Mouse (Mus musculus): ENCODE results near the gene Gbp2. TPM values are rescaled to one million over a fixed set of nuclear protein-coding genes. Genes with fewer than 3 reads are reported as not detected.

Gene Gbp2
- polyA plus RNA-seq (2015; fragmentation: Nextera tagmentation; extraction: Ambion mirVana) = 1.4 and 1.5 TPM in 2 replicates

DNA sequence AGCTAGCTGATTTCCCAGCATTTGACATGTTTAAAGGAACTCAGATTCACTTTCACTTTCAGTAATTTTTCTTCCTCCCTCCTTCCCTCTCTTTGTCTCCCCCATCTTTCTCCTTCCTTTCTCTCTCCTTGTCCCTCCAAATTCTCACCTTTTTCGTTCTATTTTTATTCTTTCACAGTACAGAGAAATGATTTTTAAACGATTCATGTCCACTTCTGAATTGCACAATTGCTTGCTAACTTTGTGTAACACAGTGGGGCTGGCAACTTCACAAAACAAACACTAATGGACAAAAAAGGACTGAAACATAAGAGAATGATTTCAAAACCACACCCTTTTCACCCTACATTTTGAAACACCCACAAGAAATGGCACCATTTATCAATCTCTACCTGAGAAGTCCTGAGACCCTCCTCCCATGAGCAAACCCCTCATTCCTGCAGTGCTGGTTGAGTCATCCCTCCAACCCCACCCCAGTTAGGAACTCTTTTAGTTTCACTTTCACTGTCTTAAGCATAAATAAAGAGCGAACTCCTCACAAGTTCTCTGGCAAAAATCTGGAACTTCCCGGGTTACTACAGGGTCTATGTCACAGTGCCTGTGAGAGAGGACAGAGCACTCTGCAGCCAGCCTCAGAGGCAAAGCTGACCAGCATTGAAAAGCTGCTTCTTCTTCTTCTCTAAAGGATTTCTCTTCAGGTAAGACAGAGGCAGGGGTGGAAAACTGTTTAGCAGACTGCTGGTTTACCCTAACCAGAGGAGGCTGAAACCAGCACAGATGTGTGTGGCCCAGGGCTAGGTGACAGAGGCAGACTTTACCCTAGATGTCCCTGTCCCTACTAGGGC lies at the start of gene Gbp2:
Gbp2 (plus strand) TSS at position 492 of the 845 bp plus-strand sequence.

DNA sequence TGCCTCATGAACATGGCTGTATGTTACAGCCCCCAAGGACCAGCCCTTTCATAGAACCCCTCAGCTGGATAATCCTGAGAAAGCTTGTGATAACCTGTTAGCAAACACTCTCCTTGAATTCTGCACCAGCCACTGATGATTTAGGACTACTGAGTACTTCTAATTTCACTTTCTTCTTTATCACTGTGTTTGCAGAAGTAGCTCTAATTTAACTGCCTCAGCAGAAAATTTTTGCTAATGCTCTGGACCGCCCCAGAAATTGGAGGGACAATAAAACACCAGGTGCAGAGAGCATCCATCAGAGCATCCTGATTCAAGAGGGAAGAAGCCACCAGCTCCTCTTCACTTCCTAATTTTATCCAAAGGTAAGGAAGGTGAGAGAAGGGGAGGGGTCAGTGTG lies 25.9 kb upstream of the Gbp2 start, which contains the start of gene Gbp2b:
Gbp2b (plus strand) TSS at position 301 of the 400 bp plus-strand sequence.

Small RNA genes lying within 50 kb of the gene (microRNA-seq; reads per million reads assigned to microRNA genes)
- not detected for gene Mir6381

Other genes with a start within 250 kb of the Gbp2 start
- 17.6 and 19.6 TPM in 2 replicates for gene Pdlim5, start 224.9 kb upstream of the Gbp2 start, polyA plus RNA-seq (2015; fragmentation: Nextera tagmentation; extraction: Ambion mirVana)
- 0.42 and 0.71 TPM in 2 replicates for gene Gbp5, start 126.6 kb upstream of the Gbp2 start, polyA plus RNA-seq (2015; fragmentation: Nextera tagmentation; extraction: Ambion mirVana)
- gene Gbp7, start 90.3 kb upstream of the Gbp2 start, polyA plus RNA-seq (2015; fragmentation: Nextera tagmentation; extraction: Ambion mirVana) = 4.8 and 4.9 TPM in 2 replicates
- gene Gbp3, start 60.6 kb upstream of the Gbp2 start, polyA plus RNA-seq (2015; fragmentation: Nextera tagmentation; extraction: Ambion mirVana) = 3.4 and 4.0 TPM in 2 replicates
- gene Gbp2b, start 25.8 kb upstream of the Gbp2 start, polyA plus RNA-seq (2015; fragmentation: Nextera tagmentation; extraction: Ambion mirVana) = not detected in 2 replicates
- 8.5 and 10.0 TPM in 2 replicates for gene Kyat3, start 80.4 kb downstream of the Gbp2 start, polyA plus RNA-seq (2015; fragmentation: Nextera tagmentation; extraction: Ambion mirVana)
- gene Gtf2b, start 144.4 kb downstream of the Gbp2 start, polyA plus RNA-seq (2015; fragmentation: Nextera tagmentation; extraction: Ambion mirVana) = 54.8 and 60.1 TPM in 2 replicates